Mouse (Mus musculus): ENCODE results near the gene Sox6. TPM values are rescaled to one million over a fixed set of nuclear protein-coding genes. Genes with fewer than 3 reads are reported as not detected.
A peak's percentile ranks its signal among the peaks of the same experiment; 100 is the strongest.
"Not testable (repeated sequence)": the region's sequence is repeated elsewhere in the genome, so short reads cannot be mapped to it uniquely, and the experiment has no call there.

Gene Sox6
- total RNA-seq (2021), result 10 to 100 TPM; 26.4 to 33.4 TPM
- 11.8 and 18.4 TPM in 2 replicates for polyA plus RNA-seq (2012; rRNA removed)
- long read RNA-seq, partial matches to known transcripts, result 3 of 9 reads
- long read RNA-seq, other reads (novel, unspliced or antisense), result 6 of 9 reads

GRCm38 (mm10) chr7:116038511-116038910 lies at the start of gene Sox6:
Sox6 (minus strand) TSS chr7:116038796.
- H3K36me3 ChIP-seq (ENCODE audit: control insufficient read depth, insufficient read depth, low read length), result no peaks in the 10 kb centered on the region
- peaks cover 4% of the 10 kb centered on the region; the same call in 1 of the 2 replicates for H3K27me3 ChIP-seq (ENCODE audit: control insufficient read depth, insufficient read depth, low read length)
- DNase-seq, result peak; percentile 17 to 20
- no peak within 1 kb of the TSS for H3K27ac ChIP-seq
- 8% methylated on average over 11 of the region's 11 CpGs for WGBS
- TF ChIP-seq CTCF (IDR thresholded peaks at IDR 0.05) (no peak), POLR2A (IDR thresholded peaks at IDR 0.05; ENCODE audit: insufficient read depth, low read depth, low read length) (no peak), EP300 (IDR thresholded peaks at IDR 0.05; ENCODE audit: insufficient read depth, low read depth, low read length) (no peak)
- intact Hi-C loops (cut with DNase I), result loop anchor here (10.0 kb wide), 3 partner anchors 314 to 614 kb away; no protein-coding TSS in a partner anchor
- no peak within 1 kb of the TSS; the same call in 1 of the 2 replicates for H3K9ac ChIP-seq (ENCODE audit: low read depth, low read length)
- H3K79me2 ChIP-seq (replicated peaks; ENCODE audit: control insufficient read depth, insufficient read depth, low read length), result no peaks in the 10 kb centered on the region
- H3K4me1 ChIP-seq (ENCODE audit: control insufficient read depth, insufficient read depth, low read length), result no peaks in the 10 kb centered on the region
- H3K4me3 ChIP-seq, result peak within 1 kb of the TSS; percentile 51

GRCm38 (mm10) chr7:116084366-116084765 lies 45.8 kb upstream of the Sox6 start, which contains the start of gene Gm4353:
Gm4353 (minus strand) TSS chr7:116084635.
- H3K9ac ChIP-seq (ENCODE audit: low read depth, low read length); H3K4me3 ChIP-seq; H3K79me2 ChIP-seq (replicated peaks; ENCODE audit: control insufficient read depth, insufficient read depth, low read length); H3K4me1 ChIP-seq (ENCODE audit: control insufficient read depth, insufficient read depth, low read length); H3K36me3 ChIP-seq (ENCODE audit: control insufficient read depth, insufficient read depth, low read length); DNase-seq; H3K27me3 ChIP-seq (ENCODE audit: control insufficient read depth, insufficient read depth, low read length); H3K27ac ChIP-seq; intact Hi-C loops (cut with DNase I): not testable (repeated sequence)
- 94% methylated on average over 11 of the region's 11 CpGs for WGBS

- Histone ChIP-seq H3K27ac (no peak overlapping the region), H3K36me3 (ENCODE audit: control insufficient read depth, insufficient read depth, low read length) (no peaks in the 10 kb centered on the region), H3K79me2 (replicated peaks; ENCODE audit: control insufficient read depth, insufficient read depth, low read length) (no peaks in the 10 kb centered on the region), H3K4me3 (no peak overlapping the region), H3K27me3 (ENCODE audit: control insufficient read depth, insufficient read depth, low read length) (no peaks in the 10 kb centered on the region), H3K4me1 (ENCODE audit: control insufficient read depth, insufficient read depth, low read length) (no peaks in the 10 kb centered on the region), H3K9ac (ENCODE audit: low read depth, low read length) (no peak overlapping the region)
- no peak for TF ChIP-seq EP300 (IDR thresholded peaks at IDR 0.05; ENCODE audit: insufficient read depth, low read depth, low read length)
- TF ChIP-seq CTCF (IDR thresholded peaks at IDR 0.05), result peak; percentile 31
- intact Hi-C loops (cut with DNase I), result no loop called here
- 18% methylated on average over 1 of the region's 1 CpGs for WGBS
- DNase-seq, result no peak
Observed at GRCm38 (mm10) chr7:116060739-116061138, 22.1 kb upstream of the Sox6 start.

- H3K27ac ChIP-seq, result no peak overlapping the region
- no peak for DNase-seq
- TF ChIP-seq POLR2A (IDR thresholded peaks at IDR 0.05; ENCODE audit: insufficient read depth, low read depth, low read length) (no peak), CTCF (IDR thresholded peaks at IDR 0.05) (no peak), EP300 (IDR thresholded peaks at IDR 0.05; ENCODE audit: insufficient read depth, low read depth, low read length) (no peak)
- no peaks in the 10 kb centered on the region for H3K36me3 ChIP-seq (ENCODE audit: control insufficient read depth, insufficient read depth, low read length)
- H3K9ac ChIP-seq (ENCODE audit: low read depth, low read length), result no peak overlapping the region
- intact Hi-C loops (cut with DNase I), result loop anchor here (1.0 to 5.0 kb wide), 3 partner anchors 673 to 1118 kb away; no protein-coding TSS in a partner anchor
- 33% methylated on average over 15 of the region's 15 CpGs for WGBS
- no peak overlapping the region for H3K4me3 ChIP-seq
- no peaks in the 10 kb centered on the region for H3K4me1 ChIP-seq (ENCODE audit: control insufficient read depth, insufficient read depth, low read length)
- H3K79me2 ChIP-seq (replicated peaks; ENCODE audit: control insufficient read depth, insufficient read depth, low read length), result no peaks in the 10 kb centered on the region
- H3K27me3 ChIP-seq (ENCODE audit: control insufficient read depth, insufficient read depth, low read length), result peaks cover 2% of the 10 kb centered on the region; the same call in 1 of the 2 replicates
Observed at GRCm38 (mm10) chr7:116040470-116041019, 1.9 kb upstream of the Sox6 start.

- WGBS, result under 1% methylated on average over 48 of the region's 48 CpGs
- H3K36me3 ChIP-seq (ENCODE audit: control insufficient read depth, insufficient read depth, low read length), result no peaks in the 10 kb centered on the region
- H3K27ac ChIP-seq, result 0 out of 2 replicates have a peak overlapping the region, but pooled peaks have one; percentile 11
- H3K4me1 ChIP-seq (ENCODE audit: control insufficient read depth, insufficient read depth, low read length), result no peaks in the 10 kb centered on the region
- no peaks in the 10 kb centered on the region for H3K79me2 ChIP-seq (replicated peaks; ENCODE audit: control insufficient read depth, insufficient read depth, low read length)
- peak overlapping the region; percentile 43 for H3K9ac ChIP-seq (ENCODE audit: low read depth, low read length)
- peak overlapping the region; percentile 51 for H3K4me3 ChIP-seq
- intact Hi-C loops (cut with DNase I), result loop anchor here (1.0 to 10.0 kb wide), 6 partner anchors 315 to 1118 kb away; no protein-coding TSS in a partner anchor
- TF ChIP-seq CTCF (IDR thresholded peaks at IDR 0.05), result peak; percentile 97
- TF ChIP-seq EP300 (IDR thresholded peaks at IDR 0.05; ENCODE audit: insufficient read depth, low read depth, low read length), result peak; percentile 79; the same call in 1 of the 2 replicates
- no peak for TF ChIP-seq POLR2A (IDR thresholded peaks at IDR 0.05; ENCODE audit: insufficient read depth, low read depth, low read length)
- peaks cover 2% of the 10 kb centered on the region; the same call in 1 of the 2 replicates for H3K27me3 ChIP-seq (ENCODE audit: control insufficient read depth, insufficient read depth, low read length)
- peak; percentile 85 to 88 for DNase-seq
Observed at GRCm38 (mm10) chr7:116039538-116040466, 1.2 kb upstream of the Sox6 start.
